Mouse (Mus musculus): ENCODE data around the gene Col6a2.

Col6a2 gene

DNA sequence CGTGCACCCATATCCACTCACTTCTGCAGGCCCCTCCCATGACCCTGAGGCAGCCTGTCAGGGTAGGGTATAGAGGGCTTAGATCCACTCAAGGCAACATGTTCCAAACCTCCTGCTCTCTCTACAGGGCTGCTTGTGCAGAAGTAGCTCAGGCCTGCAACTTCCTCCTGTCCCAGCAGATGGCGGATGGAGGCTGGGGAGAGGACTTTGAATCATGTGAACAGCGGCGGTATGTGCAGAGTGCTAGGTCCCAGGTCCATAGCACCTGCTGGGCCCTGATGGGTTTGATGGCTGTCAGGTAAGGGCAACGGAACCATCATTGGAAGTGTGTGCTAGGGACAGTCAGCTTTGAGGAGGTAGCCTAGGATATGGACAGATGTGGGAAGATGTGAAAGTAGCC, 73.0 kb downstream of the Col6a2 start:
- in situ Hi-C loops (cut with MboI, MseI): no loop called here

DNA sequence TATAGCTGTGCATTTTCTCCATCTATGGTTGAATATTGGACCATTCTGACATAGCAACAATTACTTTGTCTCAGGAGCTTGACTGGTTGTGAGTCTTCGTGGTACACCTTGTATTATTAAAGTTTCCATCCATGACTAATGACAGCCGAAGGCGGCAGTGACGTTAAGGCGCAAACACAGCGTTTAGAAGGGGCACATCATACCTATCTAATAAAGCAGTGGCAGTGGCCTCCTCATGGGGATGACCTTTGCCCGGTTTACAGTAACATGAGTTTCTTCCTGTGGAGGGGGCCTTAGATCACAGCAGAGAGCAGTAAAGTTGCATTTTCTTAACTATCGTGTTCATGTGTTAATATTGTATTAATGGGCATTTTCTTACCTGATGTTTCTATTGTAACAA, 75.2 kb downstream of the Col6a2 start:
- in situ Hi-C loops (cut with MboI, MseI): no loop called here

DNA sequence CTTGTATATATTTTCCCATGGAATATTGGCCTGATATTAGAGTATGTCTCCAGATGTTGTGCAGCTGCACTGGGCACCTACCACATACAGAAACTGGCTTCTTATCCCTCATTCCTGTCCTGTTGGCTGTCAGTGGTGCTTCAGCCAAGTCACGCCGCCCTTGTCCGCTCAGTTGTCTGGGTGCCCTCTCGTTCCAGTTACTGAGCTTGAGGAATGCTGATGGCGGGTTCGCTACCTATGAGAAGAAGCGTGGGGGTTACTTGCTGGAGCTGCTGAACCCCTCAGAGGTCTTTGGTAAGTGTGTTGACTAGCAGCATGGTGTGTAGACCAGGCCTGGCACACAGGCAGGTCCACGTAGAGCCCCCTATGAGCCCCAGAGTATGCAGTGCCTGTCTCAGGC, 76.9 kb downstream of the Col6a2 start:
- in situ Hi-C loops (cut with MboI, MseI): no loop called here
